Mouse (Mus musculus): ENCODE results near the gene Rdm1. TPM values are rescaled to one million over a fixed set of nuclear protein-coding genes. Genes with fewer than 3 reads are reported as not detected.

Rdm1 gene
- polyA plus RNA-seq, 1 experiment from 2014 or later = 53.1 TPM

DNA sequence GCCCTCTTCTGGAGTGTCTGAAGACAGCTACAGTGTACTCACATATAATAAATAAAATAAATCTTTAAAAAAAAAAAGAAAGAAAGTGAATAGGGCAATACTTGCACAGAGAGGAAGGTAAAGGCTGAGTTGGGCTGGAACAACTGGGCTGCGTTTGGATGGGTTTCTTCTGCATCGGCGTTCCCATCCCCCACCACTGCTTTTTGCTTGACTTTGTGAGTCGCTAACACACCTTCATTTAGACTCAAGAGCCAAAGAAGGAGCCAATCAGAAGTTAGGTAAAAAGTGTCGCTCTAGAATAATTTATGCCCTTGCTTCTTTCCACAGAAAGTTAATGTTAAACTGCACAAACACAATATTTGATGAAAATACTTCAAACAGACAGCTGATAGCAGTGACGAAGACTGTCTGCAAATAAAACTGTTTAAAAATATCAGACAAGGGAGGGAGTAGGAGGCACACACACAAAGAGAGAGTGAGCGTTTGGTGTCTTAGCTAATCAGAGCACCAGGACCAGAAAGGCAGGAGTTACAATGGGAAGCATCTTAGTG, 55.5 kb downstream of the Rdm1 start:
- Histone ChIP-seq H3K4me1 (ENCODE audit: control insufficient read depth, insufficient read depth, low read length) (peaks cover 9% of the 10 kb centered on the region), H3K27me3 (ENCODE audit: control insufficient read depth, insufficient read depth, low read length) (no peaks in the 10 kb centered on the region), H3K4me2 (ENCODE audit: low read depth, low read length) (no peak overlapping the region), H3K9ac (ENCODE audit: low read length) (no peak overlapping the region), H3K9me3 (replicated peaks; ENCODE audit: control insufficient read depth, low read length) (no peaks in the 10 kb centered on the region), H3K4me3 (ENCODE audit: low read length) (no peak overlapping the region), H3K27ac (ENCODE audit: low read length) (no peak overlapping the region), H3K36me3 (ENCODE audit: control insufficient read depth, insufficient read depth) (no peaks in the 10 kb centered on the region)
- no peak for ATAC-seq (replicated peaks; ENCODE audit: extremely low read depth, insufficient read depth, low FRiP score)
- WGBS = 73% methylated on average over 7 of the region's 7 CpGs

Other genes with a start within 250 kb of the Rdm1 start
- gene Aarsd1, start 209.6 kb upstream of the Rdm1 start, polyA plus RNA-seq (2015; fragmentation: Nextera tagmentation; extraction: Ambion mirVana) = 42.8 and 44.6 TPM in 2 replicates
- 15.8 and 17.2 TPM in 2 replicates for gene Gm27029, start 202.4 kb upstream of the Rdm1 start, polyA plus RNA-seq (2015; fragmentation: Nextera tagmentation; extraction: Ambion mirVana)
- 15.4 and 17.0 TPM in 2 replicates for gene Rundc1, start 202.1 kb upstream of the Rdm1 start, polyA plus RNA-seq (2015; fragmentation: Nextera tagmentation; extraction: Ambion mirVana)
- gene Ptges3l, start 201.9 kb upstream of the Rdm1 start, polyA plus RNA-seq (2015; fragmentation: Nextera tagmentation; extraction: Ambion mirVana) = 78.9 and 83.6 TPM in 2 replicates
- 166 and 174 TPM in 2 replicates for gene Rpl27, start 184.9 kb upstream of the Rdm1 start, polyA plus RNA-seq (2015; fragmentation: Nextera tagmentation; extraction: Ambion mirVana)
- gene Ifi35, start 178.8 kb upstream of the Rdm1 start, polyA plus RNA-seq (2015; fragmentation: Nextera tagmentation; extraction: Ambion mirVana) = 25.1 and 31.9 TPM in 2 replicates
- 7.9 and 8.2 TPM in 2 replicates for gene Rnd2, start 162.2 kb upstream of the Rdm1 start, polyA plus RNA-seq (2015; fragmentation: Nextera tagmentation; extraction: Ambion mirVana)
- gene Vat1, start 161.0 kb upstream of the Rdm1 start, polyA plus RNA-seq (2015; fragmentation: Nextera tagmentation; extraction: Ambion mirVana) = 33.0 and 37.9 TPM in 2 replicates
- 5.8 and 7.1 TPM in 2 replicates for gene Brca1, start 75.2 kb upstream of the Rdm1 start, polyA plus RNA-seq (2015; fragmentation: Nextera tagmentation; extraction: Ambion mirVana)
- gene Nbr1, start 75.0 kb upstream of the Rdm1 start, polyA plus RNA-seq (2015; fragmentation: Nextera tagmentation; extraction: Ambion mirVana) = 65.4 and 65.5 TPM in 2 replicates
- gene Tmem106a, start 45.0 kb upstream of the Rdm1 start, polyA plus RNA-seq (2015; fragmentation: Nextera tagmentation; extraction: Ambion mirVana) = 3.5 and 4.3 TPM in 2 replicates
- not detected in 2 replicates for gene Gm11634, start 27.9 kb upstream of the Rdm1 start, polyA plus RNA-seq (2015; fragmentation: Nextera tagmentation; extraction: Ambion mirVana)
- gene Arl4d, start 38.3 kb downstream of the Rdm1 start, polyA plus RNA-seq (2015; fragmentation: Nextera tagmentation; extraction: Ambion mirVana) = 6.4 and 7.8 TPM in 2 replicates
- gene Dhx8, start 105.7 kb downstream of the Rdm1 start, polyA plus RNA-seq (2015; fragmentation: Nextera tagmentation; extraction: Ambion mirVana) = 19.4 and 19.5 TPM in 2 replicates
- 3.3 and 4.2 TPM in 2 replicates for gene Etv4, start 158.2 kb downstream of the Rdm1 start, polyA plus RNA-seq (2015; fragmentation: Nextera tagmentation; extraction: Ambion mirVana)

Data from heart, embryonic 16.5 days (tissue).